Mouse (Mus musculus) embryonic facial prominence, embryonic 13.5 days (tissue): ENCODE results near the gene Onecut3. TPM values are rescaled to one million over a fixed set of nuclear protein-coding genes. Genes with fewer than 3 reads are reported as not detected.

Experiments
- ATAC-seq: fragments of 200-750 bp; cut with Nextera tagmentation; 2 replicates; pipeline ENCODE4 v1.8.0; 2017; ENCODE audit warnings: low read depth; ENCODE audit not compliant: insufficient number of reproducible peaks, insufficient read depth, low FRiP score, low TSS enrichment
- H3K27ac ChIP-seq: fragments of 300-500 bp; sonication (generic); 2 replicates; pipeline ENCODE4 v1.5.1; 2015; ENCODE audit warnings: moderate library complexity, mild to moderate bottlenecking, inconsistent platforms
- H3K27me3 ChIP-seq: fragments of 300-500 bp; sonication (generic); 2 replicates; pipeline ENCODE4 v1.6.1; 2015; ENCODE audit warnings: mild to moderate bottlenecking, inconsistent platforms
- H3K36me3 ChIP-seq: fragments of 300-500 bp; sonication (generic); 2 replicates; pipeline ENCODE4 v1.6.1; 2015; ENCODE audit warnings: mild to moderate bottlenecking, inconsistent platforms
- H3K4me1 ChIP-seq: fragments of 300-500 bp; sonication (generic); 2 replicates; pipeline ENCODE4 v1.6.1; 2015; ENCODE audit warnings: inconsistent platforms
- H3K4me2 ChIP-seq: fragments of 300-500 bp; sonication (generic); 2 replicates; pipeline ENCODE4 v1.6.1; 2015; ENCODE audit warnings: moderate library complexity, mild to moderate bottlenecking, inconsistent platforms
- H3K4me3 ChIP-seq: fragments of 300-500 bp; sonication (generic); 2 replicates; pipeline ENCODE4 v1.5.1; 2015; ENCODE audit warnings: mild to moderate bottlenecking, inconsistent platforms
- H3K9ac ChIP-seq: fragments of 300-500 bp; sonication (generic); 2 replicates; pipeline ENCODE4 v1.6.1; 2015; ENCODE audit warnings: mild to moderate bottlenecking, inconsistent platforms
- H3K9me3 ChIP-seq: fragments of 300-500 bp; sonication (generic); 2 replicates; pipeline ENCODE4 v1.6.1; 2016; ENCODE audit warnings: inconsistent platforms
- WGBS: fragments of 180-500 bp; shearing (Covaris S2); methylation state at CpG from one replicate; pipeline ENCODE4 v1.1.7; 2015; ENCODE audit warnings: mixed read lengths; 5-methylcytosine and 5-hydroxymethylcytosine counted together
- polyA plus RNA-seq: library from polyadenylated mRNA; unstranded; fragments of >200 nt; fragmentation: Nextera tagmentation; extraction: Ambion mirVana; gene quantifications from 2 replicates; pipeline ENCODE4 v1.2.1, GENCODE M21; 2015

The Onecut3 gene
- polyA plus RNA-seq, 1 experiment from 2014 or later: not detected

GRCm38 (mm10) chr10:80503599-80504220 lies 9.1 kb downstream of the Onecut3 start:
- H3K27ac ChIP-seq: no peak overlapping the region
- no peak for ATAC-seq
- H3K4me2 ChIP-seq: no peak overlapping the region
- peaks cover 11% of the 10 kb centered on the region for H3K4me1 ChIP-seq
- H3K9me3 ChIP-seq: no peaks in the 10 kb centered on the region
- peaks cover 91% of the 10 kb centered on the region for H3K27me3 ChIP-seq
- WGBS: under 1% methylated on average over 27 of the region's 27 CpGs
- H3K4me3 ChIP-seq: no peak overlapping the region
- H3K36me3 ChIP-seq: no peaks in the 10 kb centered on the region
- no peak overlapping the region for H3K9ac ChIP-seq

- Histone ChIP-seq H3K4me2 (no peak overlapping the region), H3K27me3 (peaks cover 87% of the 10 kb centered on the region), H3K36me3 (no peaks in the 10 kb centered on the region), H3K27ac (no peak overlapping the region), H3K9me3 (no peaks in the 10 kb centered on the region), H3K4me1 (peaks cover 13% of the 10 kb centered on the region), H3K4me3 (no peak overlapping the region), H3K9ac (no peak overlapping the region)
- no peak for ATAC-seq
- under 1% methylated on average over 9 of the region's 9 CpGs for WGBS
These were observed 10.1 kb downstream of the Onecut3 start for GRCm38 (mm10) chr10:80504724-80505123.

- under 1% methylated on average over 11 of the region's 11 CpGs for WGBS
- peaks cover 85% of the 10 kb centered on the region for H3K27me3 ChIP-seq
- ATAC-seq: no peak
These were observed 11.6 kb downstream of the Onecut3 start for GRCm38 (mm10) chr10:80506222-80506621.

DNA sequence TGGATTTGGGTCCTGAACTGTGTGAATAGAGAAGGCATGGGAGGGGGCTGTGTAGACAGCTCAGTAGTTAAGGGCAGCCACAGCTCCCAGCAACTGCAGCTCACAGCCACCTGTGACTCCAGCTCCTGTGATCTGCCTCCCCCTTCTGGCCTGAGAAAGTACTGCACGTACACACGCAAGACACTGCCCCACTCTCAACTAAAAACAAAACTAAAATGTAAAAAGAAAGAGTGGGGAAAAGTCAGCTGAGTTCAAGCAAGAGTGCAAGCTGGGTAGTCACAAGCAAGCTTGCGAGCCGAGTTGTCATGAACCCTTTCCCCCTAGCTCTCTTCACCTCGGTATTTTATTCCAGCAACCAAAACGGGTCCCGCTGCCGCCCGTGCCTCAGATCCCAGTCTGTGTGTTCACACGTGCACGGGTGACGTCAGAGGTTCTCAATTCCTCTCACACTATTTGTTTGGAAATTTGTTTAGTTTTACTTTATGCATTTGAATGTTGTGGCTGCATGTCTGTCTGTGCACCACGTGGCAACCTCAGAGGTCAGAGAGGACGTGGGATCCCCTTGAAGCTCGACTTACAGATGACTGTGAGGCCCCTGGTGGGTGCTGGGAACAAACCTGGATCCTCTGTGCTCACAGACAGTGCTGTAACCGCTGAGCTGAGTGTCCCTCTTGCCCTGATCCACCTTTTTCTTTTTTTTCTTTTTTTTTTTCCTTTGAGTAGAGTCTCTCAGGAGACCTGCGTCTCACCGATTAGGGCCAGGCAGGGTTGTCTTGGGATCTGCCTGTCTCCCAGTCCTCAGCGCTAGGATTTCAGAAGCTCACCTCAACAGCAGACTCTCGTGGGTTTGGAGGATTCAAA lies 15.0 kb downstream of the Onecut3 start:
- no peak for ATAC-seq
- peak overlapping the region; percentile 55; the same call in 1 of the 2 replicates for H3K9ac ChIP-seq
- H3K27me3 ChIP-seq: peaks cover 86% of the 10 kb centered on the region
- no peaks in the 10 kb centered on the region for H3K9me3 ChIP-seq
- 8% methylated on average over 20 of the region's 20 CpGs for WGBS
- peak overlapping the region; percentile 37 for H3K4me3 ChIP-seq
- H3K27ac ChIP-seq: no peak overlapping the region
- H3K4me1 ChIP-seq: peaks cover 18% of the 10 kb centered on the region
- no peaks in the 10 kb centered on the region for H3K36me3 ChIP-seq
- H3K4me2 ChIP-seq: peak overlapping the region; percentile 60

More at GRCm38 (mm10) chr10:80506222-80506621, 11.6 kb downstream of the Onecut3 start:
- no peak overlapping the region for H3K4me3 ChIP-seq
- no peaks in the 10 kb centered on the region for H3K36me3 ChIP-seq
- H3K9ac ChIP-seq: no peak overlapping the region
- peaks cover 20% of the 10 kb centered on the region for H3K4me1 ChIP-seq
- no peak overlapping the region for H3K27ac ChIP-seq
- H3K4me2 ChIP-seq: no peak overlapping the region
- no peaks in the 10 kb centered on the region for H3K9me3 ChIP-seq

DNA sequence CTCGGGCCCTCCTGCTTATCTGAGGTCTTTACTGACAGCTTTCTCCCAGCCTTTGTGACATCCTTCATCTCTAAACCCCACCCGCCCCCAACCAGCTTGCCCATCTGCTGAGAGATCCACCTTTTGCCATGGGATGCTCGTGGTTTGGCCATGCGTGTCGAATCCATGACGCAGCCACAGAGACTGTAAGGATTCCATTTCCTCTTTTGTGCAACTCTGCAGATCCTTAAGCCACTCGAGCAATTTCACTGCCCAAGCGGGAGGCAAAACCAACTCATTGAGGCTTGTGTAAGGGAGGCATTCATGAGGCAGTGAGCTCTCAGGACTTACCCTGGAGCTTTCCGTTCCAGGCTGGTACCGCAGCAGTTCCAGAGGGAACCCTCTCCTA lies 15.6 kb downstream of the Onecut3 start:
- H3K9me3 ChIP-seq: no peaks in the 10 kb centered on the region
- ATAC-seq: no peak
- 34% methylated on average over 10 of the region's 10 CpGs for WGBS
- no peak overlapping the region for H3K27ac ChIP-seq
- peaks cover 18% of the 10 kb centered on the region for H3K4me1 ChIP-seq
- H3K27me3 ChIP-seq: peaks cover 86% of the 10 kb centered on the region
- no peak overlapping the region for H3K4me3 ChIP-seq
- H3K36me3 ChIP-seq: no peaks in the 10 kb centered on the region
- peak overlapping the region; percentile 60; the same call in 1 of the 2 replicates for H3K4me2 ChIP-seq
- H3K9ac ChIP-seq: 0 out of 2 replicates have a peak overlapping the region, but pooled peaks have one; percentile 55

DNA sequence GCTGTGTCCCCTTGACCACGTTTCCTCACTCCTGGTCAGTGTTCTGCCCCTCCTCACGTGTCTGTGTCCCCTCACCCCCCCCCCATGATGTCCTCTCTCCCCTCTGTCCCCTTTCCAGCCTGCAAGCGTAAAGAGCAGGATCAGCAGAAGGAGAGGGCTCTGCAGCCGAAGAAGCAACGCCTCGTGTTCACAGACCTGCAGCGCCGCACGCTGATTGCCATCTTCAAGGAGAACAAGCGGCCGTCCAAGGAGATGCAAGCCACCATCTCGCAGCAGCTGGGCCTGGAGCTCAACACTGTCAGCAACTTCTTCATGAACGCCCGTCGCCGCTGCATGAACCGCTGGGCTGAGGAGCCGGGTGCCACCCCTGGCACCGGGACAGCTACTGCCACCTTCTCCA lies 19.1 kb downstream of the Onecut3 start:
- Histone ChIP-seq H3K9ac (peak overlapping the region; percentile 60), H3K36me3 (no peaks in the 10 kb centered on the region), H3K4me3 (peak overlapping the region; percentile 22), H3K27me3 (peaks cover 65% of the 10 kb centered on the region), H3K4me1 (peaks cover 16% of the 10 kb centered on the region), H3K4me2 (peak overlapping the region; percentile 48), H3K9me3 (no peaks in the 10 kb centered on the region), H3K27ac (no peak overlapping the region)
- WGBS: 6% methylated on average over 19 of the region's 19 CpGs
- no peak for ATAC-seq

DNA sequence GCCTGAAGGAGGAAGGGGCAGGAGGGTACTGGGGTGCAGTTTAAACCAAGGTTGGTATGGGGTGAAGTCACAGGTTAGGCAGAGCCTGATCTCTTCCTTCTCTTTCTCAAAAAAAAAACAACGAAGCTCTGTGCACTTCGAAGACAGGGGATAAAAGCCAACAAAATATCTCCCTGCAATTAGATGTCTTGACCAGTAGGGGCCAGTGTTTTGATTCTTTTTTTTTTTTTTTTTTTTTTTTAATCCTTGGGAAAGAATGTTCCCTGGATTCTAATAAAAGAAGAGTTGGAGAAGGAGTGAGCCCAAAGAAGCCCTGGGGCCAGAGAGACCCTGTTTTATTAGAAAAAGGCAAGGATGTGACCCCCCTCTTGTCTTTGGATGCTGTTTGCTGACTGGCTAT lies 24.7 kb downstream of the Onecut3 start:
- no peak for ATAC-seq
- Histone ChIP-seq H3K4me1 (no peaks in the 10 kb centered on the region), H3K27ac (no peak overlapping the region), H3K4me3 (no peak overlapping the region), H3K9ac (no peak overlapping the region), H3K4me2 (no peak overlapping the region), H3K27me3 (peaks cover 18% of the 10 kb centered on the region), H3K36me3 (no peaks in the 10 kb centered on the region), H3K9me3 (no peaks in the 10 kb centered on the region)
- 76% methylated on average over 2 of the region's 2 CpGs for WGBS

- H3K9me3 ChIP-seq: no peaks in the 10 kb centered on the region
- 90% methylated on average over 7 of the region's 7 CpGs for WGBS
- no peak overlapping the region for H3K4me2 ChIP-seq
- no peak overlapping the region for H3K4me3 ChIP-seq
- no peak overlapping the region for H3K27ac ChIP-seq
- no peaks in the 10 kb centered on the region for H3K4me1 ChIP-seq
- H3K27me3 ChIP-seq: no peaks in the 10 kb centered on the region; the same call in 1 of the 2 replicates
- ATAC-seq: no peak
- H3K36me3 ChIP-seq: no peaks in the 10 kb centered on the region
- H3K9ac ChIP-seq: no peak overlapping the region
These were observed 28.7 kb downstream of the Onecut3 start for GRCm38 (mm10) chr10:80523299-80523698.

DNA sequence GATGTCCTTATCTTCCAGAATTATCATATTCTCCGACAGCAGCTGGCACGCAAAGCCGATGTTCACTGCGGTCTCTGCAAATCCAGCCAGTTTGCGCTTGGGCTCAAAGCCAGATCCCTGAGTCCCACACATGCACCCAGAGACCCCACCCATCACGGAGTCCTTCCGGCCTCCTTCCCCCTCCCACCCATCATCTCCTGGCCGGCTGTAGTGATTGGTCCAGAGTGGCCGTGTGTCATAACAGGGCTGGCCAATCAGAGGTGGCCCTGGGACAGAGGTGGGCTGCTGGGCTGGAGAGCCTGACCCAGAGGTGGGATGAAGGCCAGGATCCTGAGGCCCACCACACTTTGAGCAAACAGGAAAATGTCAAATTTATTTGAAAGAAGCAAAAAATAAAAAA lies 31.5 kb downstream of the Onecut3 start:
- H3K36me3 ChIP-seq: no peaks in the 10 kb centered on the region
- H3K4me2 ChIP-seq: peak overlapping the region; percentile 18; the same call in 1 of the 2 replicates
- H3K27me3 ChIP-seq: peaks cover 5% of the 10 kb centered on the region
- H3K4me3 ChIP-seq: no peak overlapping the region
- no peak overlapping the region for H3K27ac ChIP-seq
- 26% methylated on average over 9 of the region's 9 CpGs for WGBS
- ATAC-seq: peak; percentile 57; the same call in 1 of the 2 replicates
- H3K9me3 ChIP-seq: no peaks in the 10 kb centered on the region
- H3K4me1 ChIP-seq: no peaks in the 10 kb centered on the region
- no peak overlapping the region for H3K9ac ChIP-seq

DNA sequence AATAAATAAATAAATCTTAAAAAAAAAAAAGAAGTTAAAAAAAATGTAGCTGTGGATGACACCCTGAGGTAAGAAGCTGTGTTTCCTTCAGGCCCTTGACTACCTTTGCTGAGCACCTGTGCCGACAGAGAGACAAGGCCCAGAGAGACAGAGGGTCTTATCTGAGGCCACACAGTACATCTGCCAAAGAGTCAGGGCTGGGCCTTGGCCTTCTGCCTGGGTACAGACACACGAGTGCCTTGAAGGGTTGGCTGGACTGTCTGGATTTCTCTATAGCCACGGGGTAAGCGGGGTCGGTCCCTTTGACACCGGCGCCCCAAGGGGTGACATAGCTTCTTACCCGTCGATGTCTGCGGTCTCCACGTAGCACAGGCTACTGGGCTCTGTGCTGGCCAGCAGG lies 38.1 kb downstream of the Onecut3 start:
- Histone ChIP-seq H3K36me3 (no peaks in the 10 kb centered on the region), H3K9ac (no peak overlapping the region), H3K27ac (no peak overlapping the region), H3K4me1 (peaks cover 11% of the 10 kb centered on the region; the same call in 1 of the 2 replicates), H3K27me3 (peaks cover 40% of the 10 kb centered on the region), H3K4me2 (no peak overlapping the region), H3K4me3 (no peak overlapping the region), H3K9me3 (no peaks in the 10 kb centered on the region)
- WGBS: 80% methylated on average over 11 of the region's 11 CpGs
- no peak for ATAC-seq

GRCm38 (mm10) chr10:80533704-80534103 lies 39.1 kb downstream of the Onecut3 start:
- no peak overlapping the region for H3K9ac ChIP-seq
- no peak overlapping the region for H3K4me3 ChIP-seq
- 18% methylated on average over 7 of the region's 7 CpGs for WGBS
- H3K9me3 ChIP-seq: no peaks in the 10 kb centered on the region
- H3K4me1 ChIP-seq: peaks cover 13% of the 10 kb centered on the region
- H3K27me3 ChIP-seq: peaks cover 47% of the 10 kb centered on the region
- no peak overlapping the region for H3K4me2 ChIP-seq
- no peaks in the 10 kb centered on the region for H3K36me3 ChIP-seq
- no peak for ATAC-seq
- no peak overlapping the region for H3K27ac ChIP-seq
